Mouse (Mus musculus): ENCODE measurements at regions not wholly inside any gene's neighbourhood (a gene's known extent, or its start where the extent isn't known, plus 50 kb on each side); places are given as distances from the start of the nearest gene placed in this dataset.

GRCm38 (mm10) chr6:31106144-31106836 is 147.4 kb upstream of the Klf14 start:
- Histone ChIP-seq H3K4me1 (replicated peaks; ENCODE audit: insufficient read depth, low read length) (no peaks in the 10 kb centered on the region), H3K27ac (no peak overlapping the region), H3K9me3 (replicated peaks; ENCODE audit: low read length) (no peaks in the 10 kb centered on the region), H3K27me3 (ENCODE audit: insufficient read depth, low read length) (no peaks in the 10 kb centered on the region), H3K4me2 (ENCODE audit: low read length) (no peak overlapping the region), H3K4me3 (replicated peaks; ENCODE audit: low read depth, low read length) (no peak overlapping the region), H3K9ac (ENCODE audit: low read depth, low read length) (no peak overlapping the region), H3K36me3 (ENCODE audit: insufficient read depth, low read length) (no peaks in the 10 kb centered on the region)
- no peak for TF ChIP-seq CTCF (IDR thresholded peaks at IDR 0.05; ENCODE audit: low read depth)
- DNase-seq (ENCODE audit: low spot score) (no peak), ATAC-seq (replicated peaks; ENCODE audit: low FRiP score, low read depth) (no peak)
- WGBS, result 75% methylated on average over 10 of the region's 10 CpGs

GRCm38 (mm10) chr6:31106856-31107359 is 148.0 kb upstream of the Klf14 start:
- Histone ChIP-seq H3K4me3 (replicated peaks; ENCODE audit: low read depth, low read length) (no peak overlapping the region), H3K36me3 (ENCODE audit: insufficient read depth, low read length) (no peaks in the 10 kb centered on the region), H3K9ac (ENCODE audit: low read depth, low read length) (no peak overlapping the region), H3K9me3 (replicated peaks; ENCODE audit: low read length) (no peaks in the 10 kb centered on the region), H3K27me3 (ENCODE audit: insufficient read depth, low read length) (no peaks in the 10 kb centered on the region), H3K27ac (no peak overlapping the region; the same call in 1 of the 2 replicates), H3K4me2 (ENCODE audit: low read length) (no peak overlapping the region), H3K4me1 (replicated peaks; ENCODE audit: insufficient read depth, low read length) (no peaks in the 10 kb centered on the region)
- WGBS, result 87% methylated on average over 10 of the region's 10 CpGs
- DNase-seq (ENCODE audit: low spot score) (no peak), ATAC-seq (replicated peaks; ENCODE audit: low FRiP score, low read depth) (no peak)
- no peak for TF ChIP-seq CTCF (IDR thresholded peaks at IDR 0.05; ENCODE audit: low read depth)

- H3K27me3 ChIP-seq (ENCODE audit: insufficient read depth, low read length), result no peaks in the 10 kb centered on the region
- H3K4me1 ChIP-seq (replicated peaks; ENCODE audit: insufficient read depth, low read length), result no peaks in the 10 kb centered on the region
- no peak for TF ChIP-seq CTCF (IDR thresholded peaks at IDR 0.05; ENCODE audit: low read depth)
- ATAC-seq (replicated peaks; ENCODE audit: low FRiP score, low read depth), result no peak
- no peak overlapping the region; the same call in 1 of the 2 replicates for H3K27ac ChIP-seq
- H3K4me3 ChIP-seq (replicated peaks; ENCODE audit: low read depth, low read length), result no peak overlapping the region
- H3K9me3 ChIP-seq (replicated peaks; ENCODE audit: low read length), result no peaks in the 10 kb centered on the region
- no peak for DNase-seq (ENCODE audit: low spot score)
- WGBS, result 93% methylated on average over 4 of the region's 4 CpGs
- no peaks in the 10 kb centered on the region for H3K36me3 ChIP-seq (ENCODE audit: insufficient read depth, low read length)
- H3K9ac ChIP-seq (ENCODE audit: low read depth, low read length), result no peak overlapping the region
- H3K4me2 ChIP-seq (ENCODE audit: low read length), result no peak overlapping the region
Measured at GRCm38 (mm10) chr6:31107360-31107759, 148.5 kb upstream of the Klf14 start.

DNA sequence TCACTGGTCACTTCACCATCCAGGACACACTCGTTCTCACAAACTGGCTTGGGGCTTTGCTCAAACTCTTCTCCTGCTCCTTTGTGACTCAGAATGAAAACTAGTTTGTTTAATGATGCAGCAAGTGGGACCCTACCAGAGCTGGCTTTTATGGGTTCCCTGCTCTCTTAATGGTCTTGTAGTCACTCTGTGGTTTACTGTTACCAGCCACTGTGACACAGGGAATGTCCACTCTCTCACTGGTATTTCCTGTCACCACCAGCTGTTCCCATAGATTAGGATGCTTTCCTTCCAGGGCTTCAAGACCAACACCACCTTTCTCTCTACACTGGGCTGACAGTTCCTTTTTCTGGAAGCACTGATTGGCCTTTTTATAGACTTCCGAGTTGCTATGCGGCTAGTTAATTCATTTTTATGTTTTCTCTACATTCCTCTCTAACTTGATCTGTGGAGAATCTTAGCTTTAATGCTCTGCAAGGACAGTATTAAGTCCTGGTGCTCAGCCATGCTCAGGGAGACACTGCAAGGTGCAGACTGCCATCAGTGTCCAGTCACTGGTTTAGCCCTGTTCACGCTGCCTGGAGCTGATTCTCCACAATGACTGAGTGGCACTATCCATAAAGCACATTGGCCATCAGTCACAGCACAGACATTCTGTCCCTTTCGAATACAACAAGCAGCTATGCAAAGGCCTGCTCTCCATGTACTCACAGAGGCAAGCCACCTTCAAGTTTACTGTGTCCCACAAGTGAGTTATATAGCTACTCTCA is 149.2 kb upstream of the Klf14 start:
- WGBS, result 60% methylated on average over 5 of the region's 5 CpGs

DNA sequence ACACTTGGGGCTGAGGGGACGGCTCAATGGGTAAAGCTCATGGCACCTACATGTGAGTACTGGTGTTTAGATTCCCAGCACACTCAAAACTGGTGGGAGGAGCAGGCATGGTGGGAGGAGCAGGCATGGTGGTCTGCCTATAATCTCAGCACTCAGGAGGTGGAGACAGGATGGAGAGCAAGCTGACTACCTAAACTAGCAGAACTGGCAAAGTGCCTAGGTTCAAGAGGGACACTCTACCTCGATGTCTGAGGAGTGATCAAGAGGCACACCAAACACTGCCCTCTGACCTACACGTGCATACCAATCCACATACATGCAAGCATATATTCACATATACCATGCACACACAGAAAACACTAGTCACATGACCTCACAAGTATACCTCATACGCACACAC is 150.7 kb upstream of the Klf14 start:
- no peak overlapping the region for H3K4me3 ChIP-seq (replicated peaks; ENCODE audit: low read depth, low read length)
- H3K9me3 ChIP-seq (replicated peaks; ENCODE audit: low read length), result no peaks in the 10 kb centered on the region
- DNase-seq (ENCODE audit: low spot score) (no peak), ATAC-seq (replicated peaks; ENCODE audit: low FRiP score, low read depth) (no peak)
- no peak overlapping the region for H3K9ac ChIP-seq (ENCODE audit: low read depth, low read length)
- peaks cover 2% of the 10 kb centered on the region; the same call in 1 of the 2 replicates for H3K4me1 ChIP-seq (replicated peaks; ENCODE audit: insufficient read depth, low read length)
- 90% methylated on average over 4 of the region's 4 CpGs for WGBS
- no peak for TF ChIP-seq CTCF (IDR thresholded peaks at IDR 0.05; ENCODE audit: low read depth)
- H3K27ac ChIP-seq, result no peak overlapping the region
- no peaks in the 10 kb centered on the region for H3K27me3 ChIP-seq (ENCODE audit: insufficient read depth, low read length)
- no peaks in the 10 kb centered on the region for H3K36me3 ChIP-seq (ENCODE audit: insufficient read depth, low read length)
- H3K4me2 ChIP-seq (ENCODE audit: low read length), result no peak overlapping the region

More for the DNA sequence above, 149.2 kb upstream of the Klf14 start:
- Histone ChIP-seq H3K27me3 (ENCODE audit: insufficient read depth, low read length) (no peaks in the 10 kb centered on the region), H3K4me2 (ENCODE audit: low read length) (no peak overlapping the region), H3K9ac (ENCODE audit: low read depth, low read length) (no peak overlapping the region), H3K4me3 (replicated peaks; ENCODE audit: low read depth, low read length) (no peak overlapping the region), H3K36me3 (ENCODE audit: insufficient read depth, low read length) (no peaks in the 10 kb centered on the region), H3K9me3 (replicated peaks; ENCODE audit: low read length) (no peaks in the 10 kb centered on the region), H3K27ac (peak overlapping the region; percentile 25; the same call in 1 of the 2 replicates), H3K4me1 (replicated peaks; ENCODE audit: insufficient read depth, low read length) (no peaks in the 10 kb centered on the region)
- DNase-seq (ENCODE audit: low spot score) (peak; percentile 38), ATAC-seq (replicated peaks; ENCODE audit: low FRiP score, low read depth) (no peak)
- no peak for TF ChIP-seq CTCF (IDR thresholded peaks at IDR 0.05; ENCODE audit: low read depth)

DNA sequence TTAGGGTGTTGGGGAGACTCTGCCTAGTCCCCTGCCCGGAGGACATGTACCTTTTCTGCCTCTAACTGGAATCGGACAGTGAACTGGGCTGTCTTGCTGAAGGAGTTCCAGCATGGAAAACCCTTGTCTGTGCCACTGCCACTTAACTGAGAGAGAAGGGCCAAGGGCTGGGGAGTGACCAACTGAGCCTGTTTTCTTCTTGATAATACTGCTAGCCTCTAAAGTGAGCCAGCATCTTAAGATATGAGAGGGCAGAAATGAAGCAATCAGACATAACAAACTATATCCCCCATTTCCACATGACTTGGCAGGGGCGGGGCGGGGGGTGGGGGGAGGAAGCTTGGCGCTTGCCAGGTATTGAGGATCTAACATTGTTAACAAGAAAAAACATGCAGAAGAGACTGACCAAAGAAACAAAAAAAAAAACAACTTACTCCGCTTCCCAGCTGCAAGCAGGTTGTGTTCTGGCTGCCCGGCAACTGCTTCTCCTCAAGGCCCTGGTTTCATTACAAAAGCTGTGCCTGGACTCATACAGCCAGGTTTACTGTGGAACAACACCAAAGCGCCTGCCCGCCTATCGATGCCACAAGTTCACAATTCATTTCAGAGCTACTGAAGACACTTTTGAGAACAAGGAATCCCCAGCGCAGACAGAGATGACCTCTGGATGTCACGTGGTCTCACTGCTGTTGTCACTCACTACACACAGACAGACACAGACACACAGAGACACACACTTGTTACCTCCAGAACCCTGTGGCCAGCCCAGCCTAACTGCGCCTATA is 153.6 kb upstream of the Klf14 start:
- 79% methylated on average over 13 of the region's 13 CpGs for WGBS

More for the DNA sequence above, 153.6 kb upstream of the Klf14 start:
- no peak overlapping the region for H3K4me2 ChIP-seq (ENCODE audit: low read length)
- H3K36me3 ChIP-seq (ENCODE audit: insufficient read depth, low read length), result no peaks in the 10 kb centered on the region
- no peak overlapping the region for H3K4me3 ChIP-seq (replicated peaks; ENCODE audit: low read depth, low read length)
- no peaks in the 10 kb centered on the region for H3K9me3 ChIP-seq (replicated peaks; ENCODE audit: low read length)
- ATAC-seq (replicated peaks; ENCODE audit: low FRiP score, low read depth) (no peak), DNase-seq (ENCODE audit: low spot score) (no peak)
- H3K9ac ChIP-seq (ENCODE audit: low read depth, low read length), result no peak overlapping the region
- H3K27ac ChIP-seq, result no peak overlapping the region
- no peaks in the 10 kb centered on the region for H3K27me3 ChIP-seq (ENCODE audit: insufficient read depth, low read length)
- no peak for TF ChIP-seq CTCF (IDR thresholded peaks at IDR 0.05; ENCODE audit: low read depth)
- H3K4me1 ChIP-seq (replicated peaks; ENCODE audit: insufficient read depth, low read length), result peaks cover 7% of the 10 kb centered on the region; the same call in 1 of the 2 replicates

Measured in kidney, postnatal 0 days (tissue).